Mouse (Mus musculus): ENCODE measurements around the gene 1110032A03Rik. TPM values are rescaled to one million over a fixed set of nuclear protein-coding genes. Genes with fewer than 3 reads are reported as not detected.

1110032A03Rik gene
- polyA plus RNA-seq, 1 experiment from 2014 or later: 24.5 TPM

DNA sequence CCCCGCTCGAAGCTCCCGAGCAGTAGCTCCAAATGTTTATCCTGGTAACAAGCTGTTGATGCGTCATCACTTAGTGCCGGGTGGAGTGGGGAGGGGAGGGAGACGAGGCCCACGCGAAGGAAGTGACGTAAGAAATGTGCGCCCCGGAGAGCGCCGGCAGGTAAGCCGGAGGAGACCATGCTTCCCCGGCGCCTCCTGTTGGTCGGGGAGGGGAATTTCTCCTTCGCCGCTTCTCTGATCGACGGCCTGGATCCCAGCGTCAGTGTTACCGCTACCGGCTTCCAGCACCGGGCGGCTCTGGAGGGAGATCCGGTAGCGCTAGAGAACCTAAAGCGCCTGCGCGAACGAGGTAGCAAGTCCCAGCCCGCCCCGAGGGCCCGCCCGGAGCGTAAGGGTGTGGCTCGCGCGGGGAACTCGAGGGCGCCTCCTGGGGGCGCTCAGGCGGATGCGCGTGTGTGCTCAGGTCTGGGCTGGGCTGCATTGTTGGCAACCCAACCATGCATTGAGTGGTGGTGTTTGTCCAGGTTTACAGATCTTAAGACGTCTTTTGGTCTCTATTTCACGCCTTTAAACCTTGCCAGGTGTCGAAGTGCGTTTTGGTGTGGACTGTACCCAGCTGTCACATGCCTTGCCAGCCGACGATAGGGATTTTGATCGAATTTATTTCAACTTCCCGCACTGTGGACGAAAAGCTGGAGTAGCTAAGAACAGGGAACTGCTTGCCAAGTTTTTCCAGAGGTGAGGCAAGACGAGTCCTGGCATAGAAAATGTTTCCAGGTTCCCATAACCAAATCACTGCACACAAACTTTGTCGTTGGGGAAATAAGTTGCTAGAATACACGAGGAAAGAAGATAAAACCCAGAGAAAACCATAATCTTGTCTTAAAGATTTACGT lies 7.0 kb downstream of the 1110032A03Rik start, which contains the start of gene Fdxacb1:
Fdxacb1 (plus strand) TSS at position 130 of the 896 bp plus-strand sequence.
- H3K9ac ChIP-seq: peak within 1 kb of the TSS; percentile 83
- H3K4me2 ChIP-seq: peak within 1 kb of the TSS; percentile 73
- no peaks in the 10 kb centered on the region for H3K9me3 ChIP-seq
- peak within 1 kb of the TSS; percentile 95 for H3K27ac ChIP-seq (replicated peaks)
- H3K4me3 ChIP-seq: peak within 1 kb of the TSS; percentile 66
- peak; percentile 90 for ATAC-seq (ENCODE audit: extremely low read depth, insufficient number of reproducible peaks, low FRiP score, low TSS enrichment)
- peaks cover 23% of the 10 kb centered on the region for H3K36me3 ChIP-seq
- H3K4me1 ChIP-seq: peaks cover 20% of the 10 kb centered on the region
- H3K27me3 ChIP-seq (replicated peaks): no peaks in the 10 kb centered on the region
- 3% methylated on average over 59 of the region's 59 CpGs for WGBS

DNA sequence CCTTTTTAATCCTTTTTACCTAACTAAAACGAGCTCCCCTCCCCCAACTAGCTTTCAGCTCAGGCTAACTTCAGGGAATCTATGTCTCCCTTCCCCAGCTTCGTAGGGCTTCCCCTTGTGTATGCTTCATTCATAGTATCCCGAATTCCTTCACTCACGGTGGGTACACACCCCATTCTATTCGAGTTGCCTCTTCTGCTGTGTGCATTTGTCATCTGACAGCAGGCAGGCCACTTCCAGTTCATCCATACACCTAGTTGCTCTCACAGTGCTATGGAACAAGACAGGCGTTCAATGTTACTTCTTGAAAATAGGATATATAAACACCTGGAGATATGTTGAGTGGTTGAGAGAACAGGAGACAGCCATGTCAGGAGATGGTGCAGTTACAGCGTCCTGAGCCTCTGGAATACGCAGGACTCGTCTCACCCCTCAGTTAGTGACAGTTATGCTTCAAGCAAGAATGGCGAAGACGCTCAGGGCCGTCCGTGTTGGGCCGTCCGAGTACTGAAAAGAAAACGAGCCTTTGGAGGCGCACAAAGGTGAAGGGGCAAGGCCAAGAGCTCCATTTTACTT lies 7.7 kb downstream of the 1110032A03Rik start:
- 5% methylated on average over 17 of the region's 17 CpGs for WGBS
- Histone ChIP-seq H3K27ac (replicated peaks) (peak overlapping the region; percentile 95), H3K36me3 (peaks cover 22% of the 10 kb centered on the region), H3K9ac (peak overlapping the region; percentile 83), H3K9me3 (no peaks in the 10 kb centered on the region), H3K4me3 (peak overlapping the region; percentile 66), H3K4me2 (peak overlapping the region; percentile 73), H3K27me3 (replicated peaks) (no peaks in the 10 kb centered on the region), H3K4me1 (peaks cover 20% of the 10 kb centered on the region)
- 0 out of 2 replicates have a peak, but pooled peaks have one; percentile 5 for ATAC-seq (ENCODE audit: extremely low read depth, insufficient number of reproducible peaks, low FRiP score, low TSS enrichment)

DNA sequence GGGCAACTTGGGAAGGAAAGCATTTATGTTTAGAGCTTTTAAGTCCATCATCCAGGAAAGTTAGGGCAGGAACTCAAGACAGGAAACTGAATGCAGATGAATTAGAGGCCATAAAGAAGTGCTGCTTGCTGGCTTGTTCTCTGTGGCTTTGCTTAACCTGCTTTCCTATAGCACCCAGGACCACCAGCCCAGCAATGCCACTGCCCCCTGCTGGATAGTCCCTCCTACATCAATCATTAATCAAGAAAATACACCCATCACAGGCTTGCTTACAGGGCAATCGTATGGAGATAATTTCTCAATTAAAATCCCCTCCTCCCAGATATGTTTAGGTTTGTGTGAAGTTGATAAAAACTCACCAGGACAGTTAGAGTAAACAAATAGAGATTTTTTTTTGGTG lies 12.0 kb downstream of the 1110032A03Rik start:
- Histone ChIP-seq H3K4me1 (peaks cover 7% of the 10 kb centered on the region; the same call in 1 of the 2 replicates), H3K9ac (no peak overlapping the region), H3K4me3 (no peak overlapping the region), H3K27ac (replicated peaks) (no peak overlapping the region), H3K36me3 (peaks cover 4% of the 10 kb centered on the region; the same call in 1 of the 2 replicates), H3K4me2 (no peak overlapping the region), H3K27me3 (replicated peaks) (no peaks in the 10 kb centered on the region), H3K9me3 (no peaks in the 10 kb centered on the region)
- no peak for ATAC-seq (ENCODE audit: extremely low read depth, insufficient number of reproducible peaks, low FRiP score, low TSS enrichment)
- WGBS: 71% methylated on average over 1 of the region's 1 CpGs

DNA sequence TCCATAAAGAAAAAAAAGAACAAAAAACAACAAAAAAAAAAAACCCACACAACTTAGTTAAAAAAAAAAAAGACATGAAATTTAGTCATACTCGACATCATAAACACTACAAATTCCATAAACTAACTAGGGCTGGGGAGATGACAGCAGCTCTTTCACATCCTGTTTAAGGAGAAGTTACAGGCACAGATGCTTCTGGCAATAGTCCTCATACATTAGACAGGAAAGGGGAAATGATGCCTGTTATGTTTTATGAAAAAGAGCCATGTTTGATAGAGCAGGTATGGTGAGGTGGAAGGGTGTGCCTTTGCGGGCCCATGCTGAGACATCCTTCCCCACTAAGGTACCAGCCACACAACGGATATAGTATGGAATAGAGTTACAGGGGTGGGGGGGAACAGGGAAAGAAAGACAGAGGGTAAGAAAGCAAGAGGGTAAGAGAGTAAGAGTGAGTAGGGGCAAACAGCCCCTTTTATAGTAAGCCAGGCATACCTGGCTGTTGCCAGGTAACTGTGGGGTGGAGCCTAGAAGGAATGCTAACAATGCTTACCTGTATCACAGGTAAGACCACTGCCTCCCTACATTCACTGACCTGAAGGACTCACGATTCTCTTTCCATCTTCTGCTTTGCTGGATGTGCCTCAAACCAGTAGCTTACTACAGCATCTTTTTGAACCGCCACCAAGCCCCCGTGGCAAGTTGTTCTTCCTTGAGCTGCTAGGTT lies 13.6 kb downstream of the 1110032A03Rik start:
- H3K27me3 ChIP-seq (replicated peaks): no peaks in the 10 kb centered on the region
- no peak overlapping the region for H3K27ac ChIP-seq (replicated peaks)
- no peaks in the 10 kb centered on the region for H3K9me3 ChIP-seq
- H3K4me3 ChIP-seq: no peak overlapping the region
- 0 out of 2 replicates have a peak, but pooled peaks cover 3% of the 10 kb centered on the region for H3K4me1 ChIP-seq
- H3K4me2 ChIP-seq: no peak overlapping the region
- no peak overlapping the region for H3K9ac ChIP-seq
- H3K36me3 ChIP-seq: peaks cover 9% of the 10 kb centered on the region
- ATAC-seq (ENCODE audit: extremely low read depth, insufficient number of reproducible peaks, low FRiP score, low TSS enrichment): no peak
- 58% methylated on average over 6 of the region's 6 CpGs for WGBS

DNA sequence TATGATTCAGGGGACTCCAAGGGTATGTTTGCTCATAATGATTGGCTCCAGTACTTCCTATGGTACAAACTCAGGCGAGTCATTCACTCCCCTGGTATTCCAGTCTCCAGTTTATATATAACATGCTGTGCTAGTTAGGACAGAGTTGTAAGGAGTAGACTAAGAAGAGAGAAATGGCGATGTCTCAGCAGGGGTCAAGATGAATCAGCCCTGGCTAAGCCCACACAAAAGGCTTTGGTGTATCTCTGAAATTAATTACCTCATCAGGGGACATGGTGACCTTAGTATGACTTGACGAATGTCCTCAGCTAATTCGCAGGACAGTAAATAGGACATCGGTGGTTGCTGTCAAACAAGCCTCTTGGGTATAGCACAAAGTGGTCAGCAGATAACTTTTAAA lies 18.6 kb downstream of the 1110032A03Rik start:
- no peak overlapping the region for H3K4me2 ChIP-seq
- H3K27me3 ChIP-seq (replicated peaks): no peaks in the 10 kb centered on the region
- H3K36me3 ChIP-seq: peaks cover 28% of the 10 kb centered on the region
- 59% methylated on average over 5 of the region's 5 CpGs for WGBS
- no peaks in the 10 kb centered on the region for H3K9me3 ChIP-seq
- no peak overlapping the region for H3K9ac ChIP-seq
- H3K4me1 ChIP-seq: peaks cover 39% of the 10 kb centered on the region
- no peak overlapping the region for H3K27ac ChIP-seq (replicated peaks)
- no peak overlapping the region for H3K4me3 ChIP-seq
- ATAC-seq (ENCODE audit: extremely low read depth, insufficient number of reproducible peaks, low FRiP score, low TSS enrichment): no peak

DNA sequence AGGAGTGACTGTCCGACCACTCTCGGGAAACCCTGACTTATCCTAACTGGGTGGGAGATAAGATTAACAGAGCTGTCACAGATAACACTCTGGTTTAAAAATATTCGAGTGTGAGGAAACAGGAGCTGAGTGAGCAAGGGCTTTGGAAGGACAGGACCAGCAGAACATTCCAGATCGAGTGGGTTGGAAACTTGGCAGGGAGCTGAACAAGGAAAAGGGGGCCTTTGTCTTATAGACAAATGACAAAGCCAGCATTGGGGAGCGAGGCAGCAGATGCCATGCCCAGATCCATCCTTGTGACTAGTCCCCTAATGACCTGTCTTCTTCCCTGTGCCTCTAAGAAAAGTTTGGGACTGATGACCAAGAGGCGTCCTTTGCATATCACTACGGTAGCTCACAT lies 21.4 kb downstream of the 1110032A03Rik start:
- H3K4me1 ChIP-seq: peaks cover 58% of the 10 kb centered on the region
- H3K27me3 ChIP-seq (replicated peaks): no peaks in the 10 kb centered on the region
- peak overlapping the region; percentile 94 for H3K9ac ChIP-seq
- H3K4me3 ChIP-seq: peak overlapping the region; percentile 66
- H3K4me2 ChIP-seq: peak overlapping the region; percentile 80
- no peak for ATAC-seq (ENCODE audit: extremely low read depth, insufficient number of reproducible peaks, low FRiP score, low TSS enrichment)
- peaks cover 29% of the 10 kb centered on the region for H3K36me3 ChIP-seq
- 7% methylated on average over 7 of the region's 7 CpGs for WGBS
- peak overlapping the region; percentile 100 for H3K27ac ChIP-seq (replicated peaks)
- no peaks in the 10 kb centered on the region for H3K9me3 ChIP-seq

DNA sequence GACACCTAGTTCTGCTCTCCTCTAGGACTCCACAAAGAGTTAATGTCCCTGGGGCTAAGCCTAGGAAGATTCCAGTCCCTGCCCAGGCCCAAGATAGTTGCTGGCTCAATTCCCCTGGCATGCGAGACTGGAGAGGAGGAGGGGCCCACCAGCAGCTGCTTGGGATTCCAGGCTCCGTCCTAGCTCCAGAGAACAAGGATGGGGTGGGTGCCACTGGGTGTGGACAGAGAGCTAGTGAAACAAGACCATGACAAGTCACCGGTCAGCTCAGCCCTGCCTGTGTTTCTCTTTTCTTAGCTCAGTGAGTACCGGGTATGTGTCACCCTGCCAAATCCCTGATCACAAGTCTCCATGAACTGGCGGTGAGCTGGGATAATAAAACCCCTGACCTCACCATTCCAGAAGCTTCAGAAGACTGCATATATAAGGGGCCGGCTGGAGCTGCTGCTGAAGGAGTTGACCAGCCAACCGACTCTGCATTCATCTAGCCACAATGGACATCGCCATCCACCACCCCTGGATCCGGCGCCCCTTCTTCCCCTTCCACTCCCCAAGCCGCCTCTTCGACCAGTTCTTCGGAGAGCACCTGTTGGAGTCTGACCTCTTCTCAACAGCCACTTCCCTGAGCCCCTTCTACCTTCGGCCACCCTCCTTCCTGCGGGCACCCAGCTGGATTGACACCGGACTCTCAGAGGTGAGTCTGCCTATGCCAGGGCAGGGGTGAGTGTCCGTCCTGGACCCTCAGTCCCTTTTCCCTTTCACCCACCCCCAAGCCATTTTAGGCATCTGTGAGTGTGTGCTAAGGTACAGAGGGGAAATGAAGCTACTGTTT lies 22.3 kb downstream of the 1110032A03Rik start:
- Histone ChIP-seq H3K4me2 (peak overlapping the region; percentile 80), H3K9ac (peak overlapping the region; percentile 94), H3K36me3 (peaks cover 31% of the 10 kb centered on the region), H3K27me3 (replicated peaks) (no peaks in the 10 kb centered on the region), H3K9me3 (no peaks in the 10 kb centered on the region), H3K4me3 (peak overlapping the region; percentile 66), H3K27ac (replicated peaks) (peak overlapping the region; percentile 100), H3K4me1 (peaks cover 66% of the 10 kb centered on the region)
- ATAC-seq (ENCODE audit: extremely low read depth, insufficient number of reproducible peaks, low FRiP score, low TSS enrichment): peak; percentile 81
- WGBS: 30% methylated on average over 17 of the region's 17 CpGs

DNA sequence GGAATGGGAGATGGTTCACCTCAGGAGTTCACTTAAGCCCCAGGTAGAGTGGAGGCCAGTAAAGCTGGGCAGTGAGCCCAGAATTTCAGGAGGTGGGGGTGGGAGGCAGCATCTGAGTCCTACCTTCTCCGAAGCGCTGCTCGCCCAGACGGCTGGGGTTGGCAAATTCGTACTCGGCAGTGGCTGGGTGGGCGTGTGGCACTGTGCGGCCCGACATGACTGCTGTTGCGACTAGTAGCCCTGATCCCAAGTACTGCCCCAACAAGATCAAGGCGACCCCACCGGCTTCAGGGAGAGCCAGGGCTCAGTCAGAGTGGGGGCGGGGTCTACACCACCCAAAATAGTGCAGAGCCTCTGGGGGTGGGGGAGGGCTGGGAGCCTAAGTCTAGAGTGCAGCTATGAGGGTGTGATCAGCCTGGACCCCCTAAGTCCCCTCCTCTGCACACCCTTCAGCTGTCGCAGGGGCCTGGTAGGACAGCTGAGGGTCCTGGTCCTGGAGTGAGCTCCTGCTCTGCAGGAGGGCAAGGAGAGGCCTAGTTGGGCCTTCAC lies 23.2 kb downstream of the 1110032A03Rik start, which contains the start of gene Hspb2:
Hspb2 (minus strand) TSS at position 301 of the 549 bp plus-strand sequence.
- peak; percentile 71 for ATAC-seq (ENCODE audit: extremely low read depth, insufficient number of reproducible peaks, low FRiP score, low TSS enrichment)
- H3K27ac ChIP-seq (replicated peaks): peak within 1 kb of the TSS; percentile 100
- H3K4me1 ChIP-seq: peaks cover 72% of the 10 kb centered on the region
- H3K4me2 ChIP-seq: peak within 1 kb of the TSS; percentile 80
- H3K9me3 ChIP-seq: no peaks in the 10 kb centered on the region
- peaks cover 30% of the 10 kb centered on the region for H3K36me3 ChIP-seq
- 28% methylated on average over 14 of the region's 14 CpGs for WGBS
- H3K27me3 ChIP-seq (replicated peaks): no peaks in the 10 kb centered on the region
- H3K9ac ChIP-seq: peak within 1 kb of the TSS; percentile 94
- H3K4me3 ChIP-seq: peak within 1 kb of the TSS; percentile 66

DNA sequence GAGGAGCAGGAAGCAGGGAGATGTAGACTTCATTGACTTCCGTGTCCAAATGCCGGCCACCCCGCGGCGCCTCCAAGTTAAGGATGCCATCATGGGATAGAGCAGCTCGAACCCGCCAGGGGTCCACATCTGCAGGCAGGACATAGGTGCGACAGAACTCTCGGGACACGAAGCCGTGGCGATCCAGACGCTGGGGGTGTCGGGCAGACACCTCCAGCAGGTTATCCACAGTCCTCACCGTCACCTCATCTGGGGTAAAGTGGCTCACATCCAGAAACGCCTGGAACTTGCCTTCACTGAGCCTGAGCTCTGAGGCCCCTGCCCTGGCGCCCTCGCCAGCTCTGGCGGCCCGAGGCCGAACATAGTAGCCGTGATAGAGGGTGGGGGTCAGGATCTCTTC lies 24.0 kb downstream of the 1110032A03Rik start, which contains the start of gene Cryab:
Cryab (plus strand) TSS at position 3 of the 400 bp plus-strand sequence.
- no peaks in the 10 kb centered on the region for H3K9me3 ChIP-seq
- H3K4me2 ChIP-seq: peak within 1 kb of the TSS; percentile 80
- peak within 1 kb of the TSS; percentile 66 for H3K4me3 ChIP-seq
- no peaks in the 10 kb centered on the region for H3K27me3 ChIP-seq (replicated peaks)
- peak within 1 kb of the TSS; percentile 100 for H3K27ac ChIP-seq (replicated peaks)
- H3K9ac ChIP-seq: peak within 1 kb of the TSS; percentile 91
- peaks cover 22% of the 10 kb centered on the region for H3K36me3 ChIP-seq
- ATAC-seq (ENCODE audit: extremely low read depth, insufficient number of reproducible peaks, low FRiP score, low TSS enrichment): no peak
- H3K4me1 ChIP-seq: peaks cover 80% of the 10 kb centered on the region
- WGBS: 33% methylated on average over 22 of the region's 22 CpGs

DNA sequence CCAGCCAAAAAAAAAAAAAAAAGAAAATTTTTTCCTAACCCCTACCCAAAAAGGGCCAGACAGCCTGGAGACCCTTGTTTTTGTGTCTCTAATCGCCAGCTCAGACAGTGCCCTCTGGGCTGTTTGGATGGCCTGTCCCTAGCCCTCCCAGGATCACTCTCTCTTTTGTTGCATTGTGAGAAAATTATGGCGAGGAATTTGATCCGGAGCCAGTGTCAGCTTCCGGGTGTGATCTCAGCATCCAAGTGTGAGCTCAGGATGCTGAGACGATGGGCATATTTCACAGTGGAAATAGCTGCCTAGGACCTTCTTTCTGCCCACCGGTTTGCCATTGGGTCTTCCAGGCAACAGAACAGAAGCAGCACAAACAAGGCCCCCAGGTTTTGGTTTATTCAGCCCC lies 24.6 kb downstream of the 1110032A03Rik start:
- H3K27ac ChIP-seq (replicated peaks): peak overlapping the region; percentile 100
- H3K4me2 ChIP-seq: peak overlapping the region; percentile 80
- no peak for ATAC-seq (ENCODE audit: extremely low read depth, insufficient number of reproducible peaks, low FRiP score, low TSS enrichment)
- peak overlapping the region; percentile 66 for H3K4me3 ChIP-seq
- H3K9me3 ChIP-seq: no peaks in the 10 kb centered on the region
- peaks cover 16% of the 10 kb centered on the region for H3K36me3 ChIP-seq
- peak overlapping the region; percentile 91 for H3K9ac ChIP-seq
- no peaks in the 10 kb centered on the region for H3K27me3 ChIP-seq (replicated peaks)
- WGBS: 40% methylated on average over 6 of the region's 6 CpGs
- peaks cover 84% of the 10 kb centered on the region for H3K4me1 ChIP-seq

All from heart, embryonic 13.5 days (tissue).